Comparison of ENCODE assay signal across 9 mouse cellular contexts in genomic region chrX:164541436-164542317, GRCm38 (mm10). TPM values are rescaled to one million over a fixed set of nuclear protein-coding genes. Genes with fewer than 3 reads are reported as not detected.
DNase-seq lines count a peak whose midpoint lies in the region; ATAC-seq and TF ChIP-seq lines count a peak whose summit lies in the region.
"Had no signal": no experiment of that assay in that cellular context is flagged by ENCODE, and none has a peak within 500 bp of the region (broad histone marks: within the 10 kb centered on the region; RNA-seq: fewer than 3 reads in every experiment).

No protein-coding gene starts in this region.

- no peaks in the 10 kb centered on the region for H3K36me3 ChIP-seq in lung, embryonic 14.5 days (ENCODE audit: insufficient read depth)
- no peaks in the 10 kb centered on the region for H3K36me3 ChIP-seq in embryonic facial prominence, embryonic 14.5 days (ENCODE audit: control insufficient read depth, insufficient read depth, low read length)
- no peaks in the 10 kb centered on the region for H3K36me3 ChIP-seq in midbrain, embryonic 16.5 days (ENCODE audit: control insufficient read depth, insufficient read depth, low read length)

- H3K27ac ChIP-seq in lung, embryonic 14.5 days (ENCODE audit: low read depth), result no peak overlapping the region
- H3K27ac ChIP-seq in embryonic facial prominence, embryonic 14.5 days (replicated peaks; ENCODE audit: low read depth, low read length), result no peak overlapping the region
- H3K27ac ChIP-seq in midbrain, embryonic 16.5 days (ENCODE audit: low read length), result no peak overlapping the region

- ATAC-seq in lung, embryonic 14.5 days (ENCODE audit: insufficient read depth), result no peak
- ATAC-seq in embryonic facial prominence, embryonic 14.5 days (ENCODE audit: low read depth), result no peak
- ATAC-seq in midbrain, embryonic 16.5 days, result peak; percentile 58

- TF ChIP-seq CTCF in lung, embryonic 14.5 days (IDR thresholded peaks at IDR 0.05; ENCODE audit: low read depth), result peak; percentile 52

- no peaks in the 10 kb centered on the region for H3K27me3 ChIP-seq in lung, embryonic 14.5 days (ENCODE audit: insufficient read depth, low read length)
- 0 out of 2 replicates have a peak, but pooled peaks cover 6% of the 10 kb centered on the region for H3K27me3 ChIP-seq in embryonic facial prominence, embryonic 14.5 days (replicated peaks; ENCODE audit: control insufficient read depth, insufficient read depth, low read length)
- H3K27me3 ChIP-seq in midbrain, embryonic 16.5 days (ENCODE audit: control insufficient read depth, insufficient read depth, low read depth, low read length), result peaks cover 2% of the 10 kb centered on the region

- 37% methylated on average over 11 of the region's 11 CpGs for WGBS in lung, embryonic 14.5 days
- WGBS in embryonic facial prominence, embryonic 14.5 days, result 49% methylated on average over 11 of the region's 11 CpGs
- WGBS in midbrain, embryonic 16.5 days, result 32% methylated on average over 10 of the region's 11 CpGs

- no peak overlapping the region for H3K4me3 ChIP-seq in lung, embryonic 14.5 days (ENCODE audit: low read depth, low read length)
- H3K4me3 ChIP-seq in embryonic facial prominence, embryonic 14.5 days (ENCODE audit: low read depth, low read length), result no peak overlapping the region
- H3K4me3 ChIP-seq in midbrain, embryonic 16.5 days (ENCODE audit: low read depth, low read length), result no peak overlapping the region

- no peaks in the 10 kb centered on the region for H3K9me3 ChIP-seq in lung, embryonic 14.5 days (ENCODE audit: low read depth, low read length)
- no peaks in the 10 kb centered on the region for H3K9me3 ChIP-seq in embryonic facial prominence, embryonic 14.5 days (ENCODE audit: control insufficient read depth, low read length)
- H3K9me3 ChIP-seq in midbrain, embryonic 16.5 days (replicated peaks; ENCODE audit: control insufficient read depth, low read length, poor library complexity, severe bottlenecking), result no peaks in the 10 kb centered on the region

- H3K4me1 ChIP-seq in lung, embryonic 14.5 days (ENCODE audit: insufficient read depth), result no peaks in the 10 kb centered on the region
- H3K4me1 ChIP-seq in embryonic facial prominence, embryonic 14.5 days (ENCODE audit: control insufficient read depth, insufficient read depth, low read length), result no peaks in the 10 kb centered on the region
- H3K4me1 ChIP-seq in midbrain, embryonic 16.5 days (ENCODE audit: control insufficient read depth, insufficient read depth, low read length), result no peaks in the 10 kb centered on the region; the same call in 1 of the 2 replicates

- no peak overlapping the region for H3K9ac ChIP-seq in lung, embryonic 14.5 days
- H3K9ac ChIP-seq in embryonic facial prominence, embryonic 14.5 days (ENCODE audit: low read depth, low read length), result no peak overlapping the region
- no peak overlapping the region for H3K9ac ChIP-seq in midbrain, embryonic 16.5 days (ENCODE audit: low read depth, low read length)

- H3K4me2 ChIP-seq in lung, embryonic 14.5 days, result no peak overlapping the region
- H3K4me2 ChIP-seq in embryonic facial prominence, embryonic 14.5 days (ENCODE audit: low read depth, low read length), result no peak overlapping the region
- peak overlapping the region; percentile 19 for H3K4me2 ChIP-seq in midbrain, embryonic 16.5 days (ENCODE audit: low read length)

- peak; percentile 0 to 78 for DNase-seq in frontal cortex, adult 2 months (ENCODE audit: extremely low spot score in 1 of 2, low spot score in 1 of 2)
- DNase-seq in frontal cortex, postnatal 25 days (ENCODE audit: low spot score in 2 of 2), result no peak
- DNase-seq in lung, embryonic 14.5 days, result peak; percentile 91
- DNase-seq in lung, postnatal 4 days, result no peak
- peak; percentile 76 for DNase-seq in embryonic facial prominence, embryonic 14.5 days (ENCODE audit: low spot score)
- no peak for DNase-seq in urinary bladder, adult 18-20 months (ENCODE audit: low spot score in 2 of 2)
- no peak for DNase-seq in gastrocnemius, postnatal 25 days

RNA-seq across cellular contexts. Expression of gene Asb9, which starts 35.5 kb away (rescaled TPM):
- not detected in 2 replicates for polyA plus RNA-seq in frontal cortex, adult 2 months (2012; rRNA removed)
- polyA plus RNA-seq in lung, embryonic 14.5 days (2014; fragmentation: Nextera tagmentation; extraction: Ambion mirVana), result not detected in 2 replicates
- 1.1 and 1.4 TPM in 2 replicates for polyA plus RNA-seq in embryonic facial prominence, embryonic 14.5 days (2014; fragmentation: Nextera tagmentation; extraction: Ambion mirVana)
- not detected in 2 replicates for polyA plus RNA-seq in midbrain, embryonic 16.5 days (2015; fragmentation: Nextera tagmentation; extraction: Ambion mirVana)
- total RNA-seq in gastrocnemius, postnatal 25 days (2021), result not detected
- polyA plus RNA-seq: small intestine, adult 2 months had no signal

Comparison
In these comparisons a context has a peak if more than half of its experiments do, and no peak if none do; other contexts are left out.
1. DNase-seq: peak in frontal cortex, adult 2 months (2 of 2), lung, embryonic 14.5 days (single experiment) and embryonic facial prominence, embryonic 14.5 days (single experiment); none in frontal cortex, postnatal 25 days (0 of 2), lung, postnatal 4 days (0 of 2), urinary bladder, adult 18-20 months (0 of 2) and gastrocnemius, postnatal 25 days (single experiment).